In genomic region chr14:55900414-55900755, GRCm38 (mm10) we compare ENCODE assay signal across 9 mouse cellular contexts. TPM values are rescaled to one million over a fixed set of nuclear protein-coding genes. Genes with fewer than 3 reads are reported as not detected.
DNase-seq lines count a peak whose midpoint lies in the region; ATAC-seq and TF ChIP-seq lines count a peak whose summit lies in the region.
"Had no signal": no experiment of that assay in that cellular context is flagged by ENCODE, and none has a peak within 500 bp of the region (broad histone marks: within the 10 kb centered on the region; RNA-seq: fewer than 3 reads in every experiment).

No protein-coding gene starts in this region.

- no peak for DNase-seq in heart, adult 11 months
- DNase-seq in ES-E14 (ENCODE audit: low read depth, low spot score): no peak
- DNase-seq in yolk sac, embryonic 10.5 days (ENCODE audit: low spot score): no peak
- no peak for DNase-seq in cerebellum, adult 11-12 months
- DNase-seq in adrenal gland, postnatal 4 days (ENCODE audit: low spot score in 2 of 2): no peak

- 9% methylated on average over 12 of the region's 12 CpGs for WGBS in heart, embryonic 12.5 days
- 9% methylated on average over 12 of the region's 12 CpGs for WGBS in forebrain, embryonic 16.5 days
- WGBS in macrophage (ENCODE audit: missing documents): 12% methylated on average over 12 of the region's 12 CpGs

- H3K4me3 ChIP-seq in heart, embryonic 12.5 days: peak overlapping the region; percentile 51
- H3K4me3 ChIP-seq in ES-E14 (ENCODE audit: insufficient read depth in 1 of 2, low read depth in 1 of 2, low read length in 2 of 2, poor library complexity in 1 of 2, severe bottlenecking in 1 of 2) (peak overlapping the region; percentile 56 to 62), macrophage (ENCODE audit: inconsistent target) (peak overlapping the region; percentile 19; the same call in 1 of the 2 replicates)
- peak overlapping the region; percentile 63 for H3K4me3 ChIP-seq in forebrain, embryonic 16.5 days (replicated peaks; ENCODE audit: low read length)

- peak overlapping the region; percentile 72 for H3K9ac ChIP-seq in heart, embryonic 12.5 days
- H3K9ac ChIP-seq in ES-E14 (ENCODE audit: insufficient read depth, low read depth, low read length, poor library complexity, severe bottlenecking): peak overlapping the region; percentile 63
- H3K9ac ChIP-seq in forebrain, embryonic 16.5 days (replicated peaks; ENCODE audit: low read depth, low read length): peak overlapping the region; percentile 69

- H3K4me2 ChIP-seq in heart, embryonic 12.5 days: peak overlapping the region; percentile 86
- peak overlapping the region; percentile 92 for H3K4me2 ChIP-seq in forebrain, embryonic 16.5 days (ENCODE audit: low read length)

- no peaks in the 10 kb centered on the region for H3K79me2 ChIP-seq in macrophage (ENCODE audit: inconsistent target)

- peaks cover 15% of the 10 kb centered on the region for H3K4me1 ChIP-seq in heart, embryonic 12.5 days (replicated peaks)
- H3K4me1 ChIP-seq in ES-E14 (ENCODE audit: control insufficient read depth in 2 of 2, insufficient read depth in 2 of 2, low read length in 2 of 2, poor library complexity in 1 of 2): peaks cover 6 to 13% of the 10 kb centered on the region in 2 experiments; a peak in 2 of 4 replicates
- peaks cover 16% of the 10 kb centered on the region for H3K4me1 ChIP-seq in forebrain, embryonic 16.5 days (replicated peaks; ENCODE audit: control insufficient read depth, insufficient read depth, low read length)

- H3K36me3 ChIP-seq in heart, embryonic 12.5 days: peaks cover 31% of the 10 kb centered on the region
- peaks cover 3% of the 10 kb centered on the region; the same call in 1 of the 2 replicates for H3K36me3 ChIP-seq in ES-E14 (ENCODE audit: control insufficient read depth, insufficient read depth, low read length, poor library complexity, severe bottlenecking)
- H3K36me3 ChIP-seq in forebrain, embryonic 16.5 days (ENCODE audit: control insufficient read depth, insufficient read depth): peaks cover 2% of the 10 kb centered on the region; the same call in 1 of the 2 replicates
- peaks cover 13% of the 10 kb centered on the region for H3K36me3 ChIP-seq in macrophage (ENCODE audit: inconsistent target)

- peak; percentile 13; the same call in 1 of the 2 replicates for ATAC-seq in heart, embryonic 12.5 days (ENCODE audit: insufficient number of reproducible peaks, low FRiP score)
- ATAC-seq in forebrain, embryonic 16.5 days: no peak

- in situ Hi-C loops in ES-E14 (cut with MboI; ENCODE audit: low sequenced_read_pairs in 2 of 2, unreplicated experiment in 2 of 2): no loop called here

- H3K27me3 ChIP-seq in heart, embryonic 12.5 days (replicated peaks): no peaks in the 10 kb centered on the region
- no peaks in the 10 kb centered on the region for H3K27me3 ChIP-seq in forebrain, embryonic 16.5 days (replicated peaks; ENCODE audit: control insufficient read depth, insufficient read depth, low read length)

- H3K9me3 ChIP-seq in heart, embryonic 12.5 days (replicated peaks): no peaks in the 10 kb centered on the region
- no peaks in the 10 kb centered on the region for H3K9me3 ChIP-seq in ES-E14 (ENCODE audit: control insufficient read depth, insufficient read depth, low read depth, low read length)
- no peaks in the 10 kb centered on the region for H3K9me3 ChIP-seq in forebrain, embryonic 16.5 days (ENCODE audit: control insufficient read depth, low read length)
- H3K9me3 ChIP-seq: G1E had no signal

- peak overlapping the region; percentile 49; the same call in 1 of the 2 replicates for H3K27ac ChIP-seq in heart, embryonic 12.5 days (ENCODE audit: poor library complexity, severe bottlenecking)
- H3K27ac ChIP-seq in ES-E14 (ENCODE audit: insufficient read depth, low read depth, low read length, poor library complexity, severe bottlenecking) (no peak overlapping the region), macrophage (no peak overlapping the region)
- peak overlapping the region; percentile 83 for H3K27ac ChIP-seq in forebrain, embryonic 16.5 days (ENCODE audit: low read length)

TF ChIP-seq in ES-E14, 5 proteins besides CTCF, POLR2A, EP300 and RAD21:
- TF ChIP-seq MAFK (IDR thresholded peaks at IDR 0.05; ENCODE audit: insufficient read depth, low read depth, low read length) (no peak), ZNF384 (IDR thresholded peaks at IDR 0.05; ENCODE audit: low read depth, low read length) (no peak), ZC3H11A (IDR thresholded peaks at IDR 0.05; ENCODE audit: borderline replicate concordance, low read depth, low read length) (no peak), CHD2 (IDR thresholded peaks at IDR 0.05; ENCODE audit: low read depth, low read length) (no peak), HCFC1 (IDR thresholded peaks at IDR 0.05; ENCODE audit: borderline replicate concordance, insufficient read depth, low read length) (no peak)

RNA-seq across cellular contexts. Expression of gene Sdr39u1, which starts 0.3 kb away (rescaled TPM):
- polyA plus RNA-seq in heart, embryonic 12.5 days (2016; fragmentation: Nextera tagmentation; extraction: Ambion mirVana): 38.2 and 40.4 TPM in 2 replicates
- total RNA-seq in ES-E14 (2012; rRNA removed): 8.2 and 11.1 TPM in 2 replicates
- 102 and 128 TPM in 2 replicates for polyA plus RNA-seq in forebrain, embryonic 16.5 days (2015; fragmentation: Nextera tagmentation; extraction: Ambion mirVana)
- total RNA-seq in macrophage (2018; cell fraction: chromatin; rRNA removed): 1 to 10 TPM in 9 of 26 experiments, under 1 TPM in 2, not detected in 15; 0.50 to 4.6 (median 2.1) TPM
- total RNA-seq in macrophage (2018; cell fraction: cytosol; rRNA removed): 1 to 10 TPM in 19 of 26 experiments, under 1 TPM in 7; 0.32 to 3.0 (median 1.3) TPM
- total RNA-seq in macrophage (2018; cell fraction: nucleus; rRNA removed): 1 to 10 TPM in 10 of 26 experiments, under 1 TPM in 6, not detected in 10; 0.56 to 4.7 (median 1.1) TPM
- polyA plus RNA-seq in macrophage (2018): 1.5 to 3.1 TPM (median 2.0 TPM) in 3 replicates
- total RNA-seq in adrenal gland, postnatal 4 days (2021): 10 to 100 TPM; 65.3 to 71.9 TPM
- polyA plus RNA-seq: G1E had no signal

RNA-seq across cellular contexts. Expression of gene Khnyn, which starts 15.6 kb away (rescaled TPM):
- 19.8 TPM in 2 replicates for polyA plus RNA-seq in heart, embryonic 12.5 days (2016; fragmentation: Nextera tagmentation; extraction: Ambion mirVana)
- total RNA-seq in ES-E14 (2012; rRNA removed): 7.2 and 15.8 TPM in 2 replicates
- 10.3 and 11.1 TPM in 2 replicates for polyA plus RNA-seq in forebrain, embryonic 16.5 days (2015; fragmentation: Nextera tagmentation; extraction: Ambion mirVana)
- 10 to 100 TPM; 51.6 to 86.4 (median 64.2) TPM for total RNA-seq in macrophage (2018; cell fraction: chromatin; rRNA removed)
- total RNA-seq in macrophage (2018; cell fraction: cytosol; rRNA removed): 10 to 100 TPM in 25 of 26 experiments, 1 to 10 TPM in 1; 9.3 to 22.7 (median 15.9) TPM
- total RNA-seq in macrophage (2018; cell fraction: nucleus; rRNA removed): 10 to 100 TPM; 43.2 to 84.7 (median 67.1) TPM
- 7.7 to 19.3 TPM (median 13.1 TPM) in 3 replicates for polyA plus RNA-seq in macrophage (2018)
- total RNA-seq in adrenal gland, postnatal 4 days (2021): 10 to 100 TPM; 29.7 to 29.9 TPM

RNA-seq across cellular contexts. Expression of gene Cbln3, which starts 16.2 kb away (rescaled TPM):
- 0.32 and 0.57 TPM in 2 replicates for polyA plus RNA-seq in heart, embryonic 12.5 days (2016; fragmentation: Nextera tagmentation; extraction: Ambion mirVana)
- 0.04 and 0.11 TPM in 2 replicates for total RNA-seq in ES-E14 (2012; rRNA removed)
- polyA plus RNA-seq in forebrain, embryonic 16.5 days (2015; fragmentation: Nextera tagmentation; extraction: Ambion mirVana): 0.14 and 0.21 TPM in 2 replicates
- under 1 TPM in 3 of 26 experiments, not detected in 23; 0.08 to 0.61 (median 0.25) TPM for total RNA-seq in macrophage (2018; cell fraction: chromatin; rRNA removed)
- under 1 TPM in 5 of 26 experiments, not detected in 21; under 0.01 to 0.07 (median 0.03) TPM for total RNA-seq in macrophage (2018; cell fraction: cytosol; rRNA removed)
- under 1 TPM in 2 of 26 experiments, not detected in 24; 0.13 TPM for total RNA-seq in macrophage (2018; cell fraction: nucleus; rRNA removed)
- polyA plus RNA-seq in macrophage (2018): not detected in 3 replicates
- total RNA-seq in adrenal gland, postnatal 4 days (2021): under 1 TPM; 0.39 to 0.76 TPM

RNA-seq across cellular contexts. Expression of gene Cma1, which starts 44.1 kb away (rescaled TPM):
- polyA plus RNA-seq in heart, embryonic 12.5 days (2016; fragmentation: Nextera tagmentation; extraction: Ambion mirVana): not detected in 2 replicates
- not detected in 2 replicates for total RNA-seq in ES-E14 (2012; rRNA removed)
- 0.27 and 0.61 TPM in 2 replicates for polyA plus RNA-seq in forebrain, embryonic 16.5 days (2015; fragmentation: Nextera tagmentation; extraction: Ambion mirVana)
- not detected for total RNA-seq in macrophage (2018; cell fraction: chromatin; rRNA removed)
- total RNA-seq in macrophage (2018; cell fraction: cytosol; rRNA removed): not detected
- total RNA-seq in macrophage (2018; cell fraction: nucleus; rRNA removed): not detected
- polyA plus RNA-seq in macrophage (2018): not detected in 3 replicates
- 10 to 100 TPM; 10.4 to 19.2 TPM for total RNA-seq in adrenal gland, postnatal 4 days (2021)
- polyA plus RNA-seq: G1E had no signal

RNA-seq across cellular contexts. Expression of gene Nynrin, which starts 46.6 kb away (rescaled TPM):
- 33.3 and 38.2 TPM in 2 replicates for polyA plus RNA-seq in heart, embryonic 12.5 days (2016; fragmentation: Nextera tagmentation; extraction: Ambion mirVana)
- total RNA-seq in ES-E14 (2012; rRNA removed): 7.1 and 10.4 TPM in 2 replicates
- 11.3 and 13.2 TPM in 2 replicates for polyA plus RNA-seq in forebrain, embryonic 16.5 days (2015; fragmentation: Nextera tagmentation; extraction: Ambion mirVana)
- total RNA-seq in macrophage (2018; cell fraction: chromatin; rRNA removed): 1 to 10 TPM in 5 of 26 experiments, under 1 TPM in 18, not detected in 3; 0.11 to 4.0 (median 0.61) TPM
- 1 to 10 TPM in 9 of 26 experiments, under 1 TPM in 17; 0.23 to 1.5 (median 0.66) TPM for total RNA-seq in macrophage (2018; cell fraction: cytosol; rRNA removed)
- 1 to 10 TPM in 12 of 26 experiments, under 1 TPM in 14; 0.43 to 2.5 (median 0.90) TPM for total RNA-seq in macrophage (2018; cell fraction: nucleus; rRNA removed)
- polyA plus RNA-seq in macrophage (2018): 0.69 to 1.1 TPM (median 0.70 TPM) in 3 replicates
- 10 to 100 TPM; 46.0 to 52.0 TPM for total RNA-seq in adrenal gland, postnatal 4 days (2021)

Comparison
In these comparisons a context has a peak if more than half of its experiments do, and no peak if none do; other contexts are left out.
1. H3K27ac ChIP-seq: peak in heart, embryonic 12.5 days (single experiment) and forebrain, embryonic 16.5 days (single experiment); none in ES-E14 (single experiment) and macrophage (single experiment).
2. Peak in every context shown above with its lines, with median percentiles within 50 percentile points of each other: H3K4me3 ChIP-seq and H3K9ac ChIP-seq.